Mouse (Mus musculus) right cerebral cortex, adult 18-20 months (tissue): ENCODE measurements around the gene Ndufv1.
A peak's percentile ranks its signal among the peaks of the same experiment; 100 is the strongest.
"Not testable (repeated sequence)": the region's sequence is repeated elsewhere in the genome, so short reads cannot be mapped to it uniquely, and the experiment has no call there.

Experiments used
- DNase-seq: peaks from one replicate; pipeline ENCODE4 v3.0.0; 2022; ENCODE audit warnings: mixed read lengths

Ndufv1 gene

DNA sequence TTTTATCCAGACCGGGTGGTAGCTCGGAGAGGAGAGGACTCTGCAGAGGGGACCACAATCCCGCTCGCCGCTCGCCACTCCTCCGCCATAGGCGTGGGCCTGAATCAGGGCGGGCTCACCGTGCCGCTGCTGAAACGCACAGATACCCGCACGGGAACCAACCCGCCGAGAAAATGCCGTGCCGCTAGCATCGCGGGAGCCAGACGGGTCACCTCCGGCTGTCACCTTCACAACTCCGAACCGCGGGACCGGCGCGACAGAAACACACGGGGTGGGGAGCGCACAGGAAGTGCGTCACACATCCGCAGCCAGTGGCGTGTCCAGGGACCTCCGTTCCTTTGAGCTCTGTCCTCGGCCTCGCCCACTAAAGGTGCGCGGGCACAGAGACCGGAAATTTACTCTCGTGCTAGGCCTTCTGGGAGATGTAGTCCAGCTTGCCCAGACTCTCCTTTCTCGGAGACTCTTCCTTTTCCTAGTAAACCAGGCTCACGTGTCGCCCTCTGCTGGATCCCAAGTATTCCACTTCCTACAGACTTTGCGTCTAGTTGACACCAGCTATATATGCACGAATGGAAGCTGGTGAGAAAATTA is at the start of gene Ndufv1:
Ndufv1 (minus strand) TSS at position 375 of the 591 bp plus-strand sequence.
- peak; percentile 99 for DNase-seq

DNA sequence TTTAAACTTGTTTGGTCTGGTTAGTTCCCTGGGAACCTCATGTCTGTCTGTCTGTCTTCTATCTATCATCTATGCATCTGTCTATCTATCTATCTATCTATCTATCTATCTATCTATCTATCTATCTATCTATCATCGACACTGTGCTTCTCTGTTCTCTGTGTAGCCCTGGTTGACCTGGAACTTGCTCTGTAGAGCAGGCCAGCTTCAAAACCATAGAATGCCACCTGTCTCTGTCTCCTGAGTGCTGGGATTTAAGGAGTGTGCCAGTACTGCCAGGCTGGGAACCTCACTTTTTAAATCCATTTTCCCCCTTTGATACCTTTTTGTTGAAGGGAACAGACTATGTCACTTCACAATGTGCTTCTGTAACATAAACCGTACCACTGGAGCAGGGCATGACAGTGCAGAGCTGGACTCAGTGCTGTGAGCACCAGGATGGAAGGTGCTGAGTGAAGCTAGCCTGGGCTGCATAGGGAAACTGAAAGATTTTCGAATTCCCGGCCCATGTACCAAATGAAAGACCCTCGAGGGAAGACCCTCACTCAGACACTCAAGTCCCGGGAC is 48.4 kb upstream of the Ndufv1 start:
- no peak for DNase-seq

DNA sequence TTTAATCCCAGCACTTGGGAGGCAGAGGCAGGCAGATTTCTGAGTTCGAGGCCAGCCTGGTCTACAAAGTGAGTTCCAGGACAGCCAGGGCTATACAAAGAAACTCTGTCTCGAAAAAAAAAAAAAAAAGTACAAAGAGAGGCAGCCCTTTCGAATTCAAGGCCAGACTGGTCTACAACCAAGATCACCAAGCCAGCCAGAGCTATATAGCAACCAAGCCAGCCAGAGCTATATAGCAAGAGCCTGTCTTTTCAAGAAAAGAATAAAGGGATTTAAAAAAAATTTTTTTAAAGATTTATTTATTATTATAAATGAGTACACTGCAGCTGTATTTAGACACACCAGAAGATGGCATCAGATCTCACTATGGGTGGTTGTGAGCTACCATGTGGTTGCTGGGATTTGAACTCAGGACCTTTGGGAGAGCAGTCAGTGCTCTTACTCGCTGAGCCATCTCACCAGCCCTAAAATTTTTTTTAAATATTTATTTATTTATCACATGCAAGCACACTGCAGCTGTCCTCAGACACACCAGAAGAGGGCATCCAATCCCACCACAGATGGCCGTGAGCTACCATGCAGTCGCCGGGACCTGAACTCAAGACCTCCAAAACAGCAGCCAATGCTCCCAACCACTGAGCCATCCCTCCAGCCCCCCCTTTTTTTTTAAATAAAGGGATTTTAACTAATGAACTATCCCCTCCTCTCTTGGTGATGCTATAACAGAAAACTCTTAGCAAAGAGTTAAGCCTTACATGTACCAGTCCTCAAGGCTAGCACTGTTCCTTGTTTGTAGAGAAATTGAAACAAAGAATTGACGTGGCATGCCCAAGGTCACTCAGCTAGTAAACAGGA is 47.7 kb upstream of the Ndufv1 start:
- DNase-seq, result not testable (repeated sequence)

DNA sequence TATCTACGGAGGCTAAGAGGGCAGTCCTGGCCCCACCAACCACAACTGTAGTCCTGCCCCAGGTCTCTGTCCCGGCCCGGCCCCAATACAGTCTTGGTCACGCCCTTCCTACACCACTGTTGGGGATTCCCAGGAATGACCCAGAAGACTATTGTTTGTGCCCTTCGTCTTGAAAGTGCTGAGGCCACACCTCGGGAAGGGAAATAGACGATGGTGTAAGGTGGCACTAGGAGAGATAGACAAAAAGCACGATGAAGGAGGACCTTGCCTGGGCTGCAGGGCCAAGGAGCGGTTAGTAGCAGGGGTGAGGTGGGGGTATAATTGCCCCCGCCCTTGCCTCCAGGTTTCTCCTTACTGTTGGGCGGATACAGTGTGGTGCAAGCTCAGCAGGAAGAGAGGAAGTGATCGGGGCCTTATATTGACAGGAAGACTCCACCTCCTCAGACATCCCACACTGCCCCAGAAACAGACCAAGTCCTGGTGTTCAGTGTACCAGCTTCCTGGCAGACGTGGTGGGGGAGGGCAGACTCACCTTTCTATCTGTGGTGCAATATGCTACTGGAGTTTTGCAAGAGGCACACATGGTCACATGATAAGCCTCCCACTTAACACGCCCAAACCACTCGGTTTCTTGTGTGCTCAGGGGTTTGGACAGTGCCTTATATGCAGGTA is 46.6 kb upstream of the Ndufv1 start, which contains the start of gene Gstp3:
Gstp3 (minus strand) TSS at position 501 of the 672 bp plus-strand sequence.
- no peak for DNase-seq

DNA sequence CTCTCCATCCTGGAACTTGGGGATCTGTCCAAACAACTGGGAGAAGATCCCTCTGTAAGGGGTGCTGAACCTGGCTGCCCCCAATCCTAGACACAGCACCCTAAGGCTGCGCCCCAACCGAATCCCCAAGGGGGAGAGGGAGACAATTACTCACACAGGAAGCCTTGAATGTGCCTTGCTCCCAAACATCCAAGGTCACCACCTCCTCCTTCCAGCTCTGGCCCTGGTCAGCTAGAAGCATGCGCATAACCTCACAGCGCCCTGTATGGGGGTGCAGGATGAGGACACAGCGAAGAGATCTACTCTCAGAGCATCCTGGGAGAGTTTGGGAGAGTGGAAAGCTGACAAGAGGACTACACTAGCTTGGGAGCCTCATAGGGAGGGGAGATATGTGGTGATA is 46.0 kb upstream of the Ndufv1 start:
- DNase-seq, result no peak

DNA sequence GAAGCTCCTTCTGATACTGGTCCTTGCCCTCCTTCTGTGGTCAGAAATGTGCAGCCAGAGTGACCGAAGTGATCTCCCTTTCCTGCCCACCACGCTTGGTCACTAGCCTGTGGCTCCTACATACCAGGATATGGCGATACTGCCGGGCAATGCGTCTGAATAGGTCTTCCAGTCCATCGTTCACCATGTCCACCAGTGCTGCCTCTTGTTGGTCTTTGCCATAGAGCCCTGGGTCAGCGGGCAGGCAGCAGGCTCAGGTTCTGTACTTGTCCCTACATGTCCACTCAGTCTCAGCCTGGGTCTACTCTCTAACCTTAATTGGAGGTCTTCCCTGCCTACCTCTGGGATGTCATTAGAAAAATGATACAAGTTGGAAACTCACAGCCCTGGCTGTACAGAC is 45.4 kb upstream of the Ndufv1 start:
- DNase-seq, result no peak

DNA sequence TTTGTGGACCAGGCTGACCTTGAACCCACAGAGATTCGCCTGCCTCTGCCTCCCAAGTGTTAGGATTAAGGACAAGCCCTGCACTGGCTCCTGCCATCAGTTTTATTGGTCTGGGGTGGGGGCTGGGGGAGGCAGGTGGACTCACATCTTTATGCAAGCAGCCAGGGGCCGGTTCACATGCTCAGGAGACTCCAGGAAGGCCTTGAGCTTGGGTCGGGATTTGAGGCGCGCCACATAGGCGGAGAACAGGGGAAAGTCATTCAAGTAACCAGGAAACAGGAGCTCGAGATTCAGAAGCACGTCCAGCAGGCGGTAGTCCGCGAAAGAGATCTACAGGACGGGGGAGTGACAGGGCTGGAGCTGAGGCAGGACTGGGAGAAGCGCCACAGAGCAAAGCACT is 44.8 kb upstream of the Ndufv1 start:
- no peak for DNase-seq

DNA sequence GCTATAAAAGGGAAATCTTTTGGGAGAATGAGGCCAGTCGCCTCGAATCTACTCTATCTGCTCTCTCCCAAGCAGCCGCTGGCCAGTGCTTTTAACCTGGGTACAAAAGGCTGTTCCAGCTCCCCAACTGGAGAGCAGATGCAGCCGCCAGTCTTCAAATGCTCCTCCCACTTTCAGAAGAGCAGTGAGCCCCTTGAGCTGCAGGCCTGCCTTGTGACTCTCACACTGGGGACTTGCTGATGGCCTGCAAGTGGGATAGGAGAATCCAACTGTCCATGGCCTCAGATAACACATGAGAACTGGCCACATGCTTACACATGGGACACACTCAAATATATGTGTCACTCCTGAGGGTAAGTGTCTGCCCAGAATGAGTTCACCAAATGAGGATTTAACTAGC is 44.1 kb upstream of the Ndufv1 start:
- DNase-seq, result no peak

DNA sequence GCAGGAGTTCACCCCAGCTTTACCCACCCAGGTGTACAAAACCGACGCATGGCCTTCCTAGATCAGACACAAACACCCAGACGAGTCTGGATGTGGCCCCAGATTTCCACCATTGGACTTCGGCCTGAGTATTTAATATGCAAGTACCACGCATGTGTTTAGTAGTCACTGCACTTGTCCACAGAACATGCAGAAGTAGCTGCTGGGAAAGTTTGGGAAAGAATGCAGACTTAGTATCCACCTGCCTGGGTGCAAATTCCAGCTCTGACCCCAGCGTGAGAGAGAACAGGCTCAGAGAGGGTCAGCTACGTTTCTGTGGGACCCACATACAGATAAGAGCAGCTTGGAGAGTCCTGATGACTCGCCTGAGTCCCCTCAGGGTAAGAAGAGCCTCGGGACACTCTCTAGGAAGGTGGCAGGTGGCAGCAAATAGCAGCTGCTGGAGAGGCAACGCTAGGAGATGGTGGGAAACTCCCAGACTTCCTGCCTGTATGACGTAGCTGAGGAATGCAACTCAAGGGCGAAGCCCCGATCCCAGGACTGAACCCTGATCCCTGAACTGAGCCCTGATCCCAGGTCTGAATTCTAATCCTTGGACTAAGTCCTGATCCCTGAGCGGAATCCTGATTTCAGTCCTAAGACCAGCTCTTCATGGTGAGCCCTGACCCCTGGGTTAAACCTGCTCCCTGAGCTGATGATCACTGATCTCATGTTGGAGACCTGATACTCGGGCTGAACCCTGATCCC is 43.5 kb upstream of the Ndufv1 start:
- no peak for DNase-seq

DNA sequence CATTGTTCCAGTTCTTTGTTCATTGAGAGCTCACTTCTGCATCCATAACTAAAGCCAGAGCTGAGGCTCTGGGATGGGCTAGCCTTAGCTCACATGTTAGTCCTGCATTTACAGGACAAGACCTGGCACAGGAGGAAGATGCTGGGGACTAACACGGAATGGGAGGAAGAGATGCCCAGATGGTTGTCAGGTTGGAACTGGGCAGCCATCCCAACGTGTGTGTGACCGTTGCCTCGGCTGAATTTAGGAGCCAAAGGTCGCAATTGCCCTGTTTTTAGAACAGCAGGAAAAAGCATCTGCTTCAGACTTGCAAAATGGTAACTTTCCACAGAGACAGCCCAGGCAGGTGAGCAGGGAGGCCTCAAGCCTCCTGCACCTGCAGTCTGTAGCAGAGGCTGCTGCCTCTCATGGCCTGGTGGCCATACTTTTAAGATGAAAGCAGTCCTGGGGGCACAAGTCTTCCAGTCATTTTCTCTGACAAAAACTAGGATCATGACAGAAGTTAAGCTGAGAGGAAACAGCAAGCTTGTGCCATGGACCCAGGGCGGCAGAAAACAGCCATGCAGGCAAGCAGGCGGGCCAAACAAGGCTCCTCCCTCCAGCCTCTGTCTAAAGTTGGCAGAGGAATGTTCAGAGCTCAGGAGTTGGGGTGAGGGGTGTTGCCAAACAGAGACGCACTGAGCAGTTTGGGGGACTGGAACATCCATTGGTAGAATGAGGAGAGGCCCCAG is 42.8 kb upstream of the Ndufv1 start:
- DNase-seq, result no peak

DNA sequence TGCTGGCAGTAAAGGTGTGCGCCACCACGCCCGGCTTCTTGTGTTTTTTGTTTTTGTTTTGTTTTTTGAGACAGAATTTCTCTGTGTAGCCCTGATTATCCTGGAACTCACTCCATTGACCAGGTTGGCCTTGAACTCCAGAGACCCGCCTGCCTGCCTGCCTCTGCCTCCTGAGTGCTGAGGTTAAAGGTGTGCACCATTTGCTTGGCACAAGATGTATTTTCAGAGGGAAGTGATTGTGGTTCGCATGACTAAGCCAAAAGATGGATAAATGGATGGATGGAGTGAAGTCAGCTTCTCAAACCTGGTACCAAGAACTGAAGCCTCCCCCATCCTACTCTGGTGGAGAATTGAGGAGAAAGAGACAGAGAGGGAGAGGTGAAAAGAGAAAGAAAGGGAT is 42.0 kb upstream of the Ndufv1 start:
- no peak for DNase-seq

DNA sequence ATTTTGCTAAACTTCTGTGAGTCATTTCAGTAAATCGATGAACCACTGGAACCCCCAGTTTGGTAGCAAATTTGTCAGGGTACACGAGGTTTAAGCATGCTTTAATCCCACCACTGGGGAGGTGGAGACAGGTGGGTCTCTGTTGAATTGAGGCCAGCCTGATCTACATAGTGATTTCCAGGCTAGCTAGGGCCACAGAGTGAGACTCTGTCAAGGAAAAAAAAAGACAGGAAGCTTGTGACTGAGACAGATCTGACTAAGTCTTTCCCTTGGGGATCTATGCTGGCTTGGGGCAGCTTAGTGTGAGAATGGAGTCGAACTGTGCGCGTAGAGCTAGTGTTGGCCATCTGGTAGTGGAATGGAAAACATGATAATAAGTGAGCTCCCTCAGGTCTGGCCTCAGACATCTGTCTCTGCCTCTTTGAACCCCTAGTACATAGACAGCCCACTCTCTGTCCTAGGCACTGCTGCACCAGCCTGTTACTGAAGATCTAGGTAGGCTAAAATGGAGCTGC is 40.0 kb upstream of the Ndufv1 start:
- DNase-seq, result no peak

DNA sequence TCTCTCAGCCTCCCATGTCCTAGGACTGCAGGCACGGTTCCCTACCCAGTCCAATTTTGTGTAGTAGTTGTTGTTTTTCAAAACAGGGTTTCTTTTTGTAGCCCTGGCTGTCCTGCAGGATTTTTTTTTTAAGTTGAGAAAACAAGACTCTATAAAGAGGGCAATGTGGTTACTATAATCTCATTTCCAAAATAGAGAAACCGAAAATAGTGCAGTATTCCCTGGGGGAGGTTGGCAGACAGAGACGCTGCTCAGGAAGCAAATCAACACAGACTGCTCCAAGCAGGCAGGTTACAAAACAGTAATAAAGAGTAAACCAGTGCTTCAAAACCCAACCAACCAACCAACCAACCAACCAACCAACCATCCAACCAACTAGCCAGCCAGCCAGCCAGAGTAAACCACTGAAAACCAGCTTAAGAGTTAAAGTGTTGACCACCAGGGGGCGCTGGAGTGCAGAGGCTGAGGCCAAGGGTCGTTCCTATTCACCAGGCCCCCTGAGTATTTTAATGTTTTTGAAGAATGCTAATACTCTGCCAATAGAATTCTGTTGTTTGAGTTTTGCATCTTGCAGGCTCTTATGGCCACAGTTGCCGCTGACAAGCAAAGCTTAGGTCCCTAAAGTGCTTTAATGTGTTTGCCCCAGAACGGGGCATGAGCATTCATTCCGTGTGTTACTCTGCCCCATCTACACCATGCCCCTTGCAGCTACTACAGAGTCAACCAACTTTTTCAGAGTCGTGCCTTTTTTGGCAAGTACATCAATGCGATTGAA is 39.3 kb upstream of the Ndufv1 start:
- no peak for DNase-seq

DNA sequence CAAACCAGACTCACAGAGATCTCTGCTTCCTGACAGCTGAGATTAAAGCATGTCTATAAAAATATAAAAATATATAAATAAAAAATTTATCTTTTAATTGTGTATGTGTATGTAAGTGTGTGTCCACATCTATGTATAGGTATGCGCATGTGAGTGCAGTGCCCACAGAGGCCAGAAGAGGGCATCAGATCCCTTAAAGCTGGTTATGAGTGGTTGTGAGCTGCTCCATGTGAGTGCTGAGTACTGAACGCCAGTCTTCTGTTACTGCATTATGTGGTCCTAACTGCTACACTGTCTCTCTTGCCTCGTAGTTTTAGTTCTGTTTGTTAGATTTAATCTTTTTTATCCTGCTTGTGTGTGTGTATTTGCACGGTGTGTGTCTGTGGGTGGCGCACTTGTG is 38.4 kb upstream of the Ndufv1 start:
- DNase-seq, result no peak

DNA sequence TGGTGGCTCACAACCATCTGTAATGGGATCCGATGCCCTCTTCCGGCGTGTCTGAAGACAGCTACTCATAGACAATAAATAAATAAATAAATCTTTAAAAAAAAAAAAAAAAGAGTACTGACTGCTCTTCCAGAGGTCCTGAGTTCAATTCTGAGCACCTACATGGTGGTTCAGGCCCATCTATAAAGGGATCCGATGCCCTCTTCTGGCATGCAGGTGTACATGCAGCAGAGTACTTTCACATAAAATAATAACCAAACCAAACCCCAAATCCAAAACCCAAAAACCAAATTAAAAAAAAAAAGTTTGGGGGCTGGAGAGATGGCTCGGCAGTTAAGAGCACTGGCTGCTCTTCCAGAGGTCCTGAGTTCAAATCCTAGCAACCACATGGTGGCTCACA is 36.5 kb upstream of the Ndufv1 start:
- DNase-seq, result not testable (repeated sequence)

DNA sequence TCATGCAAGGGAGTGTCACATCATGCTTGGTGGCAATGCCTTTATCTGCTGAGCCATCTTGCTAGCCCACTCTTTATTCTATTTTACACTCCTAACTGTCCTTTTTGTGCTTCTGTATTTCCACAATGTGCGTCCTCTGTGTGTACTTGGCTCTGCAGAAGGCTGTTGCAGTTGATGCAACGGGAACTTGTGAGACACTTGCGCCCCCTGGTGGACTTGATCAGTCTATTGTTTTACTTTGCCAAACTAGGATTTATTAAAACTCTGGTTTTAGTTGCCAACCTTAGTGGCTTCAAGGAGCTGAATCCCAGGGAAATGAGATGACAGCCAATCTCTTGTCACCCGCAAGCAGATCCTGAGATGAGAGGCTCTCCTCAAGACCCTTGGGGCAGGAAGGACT is 35.3 kb upstream of the Ndufv1 start:
- peak; percentile 63 for DNase-seq

DNA sequence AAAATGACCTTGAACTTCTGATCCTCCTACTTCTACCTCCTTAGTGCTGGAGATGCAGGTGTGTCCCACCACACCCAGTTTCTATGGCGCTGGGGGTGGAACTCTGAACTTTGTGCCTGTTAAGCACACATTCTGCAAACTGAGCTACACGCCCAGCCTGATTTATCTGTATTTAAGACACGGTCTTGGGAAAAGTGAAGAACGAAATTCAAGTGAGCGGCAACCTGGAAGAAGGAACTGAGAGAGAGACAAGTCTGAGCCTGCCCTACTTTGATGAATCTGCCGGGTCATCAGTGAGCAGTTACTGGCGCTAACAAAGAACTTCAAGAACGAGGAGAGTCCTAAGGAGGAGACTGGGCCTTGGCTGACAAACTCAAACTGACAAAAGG is 34.3 kb upstream of the Ndufv1 start:
- DNase-seq, result no peak

DNA sequence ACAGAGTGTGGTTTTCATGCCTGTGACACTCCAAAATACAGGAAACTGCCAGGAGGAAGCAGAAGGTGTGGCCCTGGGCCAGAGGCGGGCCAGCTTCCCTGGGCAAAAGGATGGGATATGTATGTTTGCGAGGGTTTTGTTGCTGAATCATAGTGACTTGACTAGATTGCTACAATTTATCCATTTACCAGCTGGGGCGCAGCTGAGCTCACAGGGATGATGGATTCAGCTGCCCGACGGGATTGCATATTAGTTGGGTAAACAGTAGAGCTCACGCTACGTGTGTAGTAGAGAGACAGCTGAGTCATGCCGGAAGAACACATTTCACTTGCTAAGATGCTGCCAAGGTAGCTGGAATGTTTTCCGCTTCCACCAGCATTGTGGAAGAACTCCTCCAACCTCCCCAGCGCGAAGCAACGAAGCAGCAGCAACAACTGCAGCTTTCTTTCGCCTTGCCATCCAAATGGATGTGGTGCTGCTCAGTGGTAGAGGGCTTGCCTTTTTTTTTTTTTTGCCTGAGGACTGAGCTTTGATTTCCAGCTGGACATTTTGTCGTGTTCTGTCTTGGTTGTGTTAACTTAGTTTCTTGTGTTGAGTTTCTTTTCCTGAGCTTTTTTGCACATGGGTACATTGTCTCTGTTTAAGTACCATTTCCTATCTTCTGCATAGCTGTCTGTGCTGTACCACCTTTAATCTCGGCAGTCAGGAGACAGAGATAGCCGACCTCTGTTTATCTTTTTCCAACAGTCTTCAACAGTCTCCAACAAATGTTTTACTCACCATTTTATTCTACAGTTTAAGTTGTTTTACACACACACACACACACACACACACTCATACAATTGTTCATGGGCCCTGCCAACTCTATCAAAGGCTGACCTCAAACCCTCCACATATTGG is 33.6 kb upstream of the Ndufv1 start, which contains the start of gene Gstp2:
Gstp2 (minus strand) TSS at position 58 of the 900 bp plus-strand sequence.
- DNase-seq, result peak; percentile 91

DNA sequence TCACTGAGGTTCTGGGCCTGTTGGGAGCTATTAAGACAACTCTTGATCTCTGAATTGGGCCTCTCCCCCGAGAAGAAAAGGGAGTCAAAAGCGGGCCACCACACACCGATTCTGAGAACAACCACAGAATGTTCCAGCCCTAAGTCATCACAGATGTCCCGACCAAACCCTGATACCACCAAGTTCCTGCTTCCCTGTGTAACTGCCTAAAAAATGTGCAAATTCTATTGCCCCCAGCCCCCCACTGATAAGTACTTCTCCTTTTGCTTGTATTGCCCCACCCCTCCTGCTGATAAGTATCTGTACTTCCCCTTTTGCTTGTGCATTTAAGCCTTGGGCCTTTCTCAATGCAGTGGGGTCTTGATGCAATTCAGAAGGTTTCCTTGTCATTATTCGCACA is 31.5 kb upstream of the Ndufv1 start:
- not testable (repeated sequence) for DNase-seq

DNA sequence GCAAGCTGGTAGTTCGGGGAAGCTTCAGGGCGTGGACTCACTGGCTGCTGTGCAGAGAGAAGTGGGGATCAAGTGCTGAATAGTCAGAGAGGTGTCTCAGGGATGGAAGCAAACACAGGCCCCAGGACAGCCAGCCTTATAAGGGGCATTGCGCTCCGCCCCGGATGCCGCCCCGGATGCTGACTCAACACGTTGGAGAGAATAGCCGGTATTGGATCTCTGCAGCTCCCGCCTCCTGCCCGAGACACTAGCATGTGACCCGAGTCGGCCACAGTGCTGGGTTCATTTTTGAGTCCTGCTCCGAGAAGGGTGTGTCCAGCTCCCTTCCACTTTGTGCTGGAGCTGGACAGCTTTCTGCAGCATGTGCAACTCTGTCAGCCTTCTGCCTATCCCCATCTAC is 29.5 kb upstream of the Ndufv1 start:
- DNase-seq, result no peak
